Mouse (Mus musculus): ENCODE data around the gene Nbas.

GRCm38 (mm10) chr12:13597026-13597425 is 328.1 kb downstream of the Nbas start:
- TF ChIP-seq POLR2A (IDR thresholded peaks at IDR 0.05; ENCODE audit: insufficient read depth, low read depth, low read length) (no peak), CTCF (IDR thresholded peaks at IDR 0.05) (no peak)
